Mouse (Mus musculus): ENCODE results near the gene Fam155a. TPM values are rescaled to one million over a fixed set of nuclear protein-coding genes. Genes with fewer than 3 reads are reported as not detected.

Fam155a gene
- polyA plus RNA-seq, 1 experiment, result 0.37 TPM

GRCm38 (mm10) chr8:9238974-9239373, 532.0 kb downstream of the Fam155a start:
- Histone ChIP-seq H3K4me1 (ENCODE audit: control insufficient read depth, insufficient read depth, insufficient read length, low read length) (no peaks in the 10 kb centered on the region), H3K27ac (ENCODE audit: insufficient read depth, low read depth, low read length) (no peak overlapping the region), H3K4me3 (ENCODE audit: low read depth, low read length) (no peak overlapping the region), H3K36me3 (ENCODE audit: control insufficient read depth, insufficient read depth, low read length) (no peaks in the 10 kb centered on the region), H3K27me3 (ENCODE audit: control insufficient read depth, insufficient read depth, low read length) (no peaks in the 10 kb centered on the region)
- no peak for TF ChIP-seq POLR2A (IDR thresholded peaks at IDR 0.05; ENCODE audit: low read depth, low read length)
- no peak for TF ChIP-seq CTCF (IDR thresholded peaks at IDR 0.05; ENCODE audit: extremely low read depth, insufficient read length, insufficient replicate concordance, low read depth, low read length)
- 62% methylated on average over 9 of the region's 9 CpGs for WGBS

GRCm38 (mm10) chr8:9233326-9233919, 537.5 kb downstream of the Fam155a start:
- 4% methylated on average over 12 of the region's 12 CpGs for WGBS
- no peak overlapping the region for H3K4me3 ChIP-seq (ENCODE audit: low read depth, low read length)
- no peaks in the 10 kb centered on the region for H3K36me3 ChIP-seq (ENCODE audit: control insufficient read depth, insufficient read depth, low read length)
- no peak overlapping the region for H3K27ac ChIP-seq (ENCODE audit: insufficient read depth, low read depth, low read length)
- TF ChIP-seq CTCF (IDR thresholded peaks at IDR 0.05; ENCODE audit: extremely low read depth, insufficient read length, insufficient replicate concordance, low read depth, low read length) (peak; percentile 87; the same call in 1 of the 2 replicates), POLR2A (IDR thresholded peaks at IDR 0.05; ENCODE audit: low read depth, low read length) (no peak)
- no peaks in the 10 kb centered on the region for H3K27me3 ChIP-seq (ENCODE audit: control insufficient read depth, insufficient read depth, low read length)
- no peaks in the 10 kb centered on the region for H3K4me1 ChIP-seq (ENCODE audit: control insufficient read depth, insufficient read depth, insufficient read length, low read length)

GRCm38 (mm10) chr8:9227779-9228464, 543.0 kb downstream of the Fam155a start:
- WGBS, result 35% methylated on average over 19 of the region's 19 CpGs

GRCm38 (mm10) chr8:9226767-9227166, 544.2 kb downstream of the Fam155a start:
- Histone ChIP-seq H3K36me3 (ENCODE audit: control insufficient read depth, insufficient read depth, low read length) (no peaks in the 10 kb centered on the region), H3K27me3 (ENCODE audit: control insufficient read depth, insufficient read depth, low read length) (no peaks in the 10 kb centered on the region), H3K27ac (ENCODE audit: insufficient read depth, low read depth, low read length) (no peak overlapping the region), H3K4me1 (ENCODE audit: control insufficient read depth, insufficient read depth, insufficient read length, low read length) (no peaks in the 10 kb centered on the region), H3K4me3 (ENCODE audit: low read depth, low read length) (no peak overlapping the region)
- 81% methylated on average over 7 of the region's 7 CpGs for WGBS
- no peak for TF ChIP-seq POLR2A (IDR thresholded peaks at IDR 0.05; ENCODE audit: low read depth, low read length)
- no peak for TF ChIP-seq CTCF (IDR thresholded peaks at IDR 0.05; ENCODE audit: extremely low read depth, insufficient read length, insufficient replicate concordance, low read depth, low read length)

More at GRCm38 (mm10) chr8:9227779-9228464, 543.0 kb downstream of the Fam155a start:
- Histone ChIP-seq H3K27ac (ENCODE audit: insufficient read depth, low read depth, low read length) (no peak overlapping the region), H3K4me1 (ENCODE audit: control insufficient read depth, insufficient read depth, insufficient read length, low read length) (no peaks in the 10 kb centered on the region), H3K36me3 (ENCODE audit: control insufficient read depth, insufficient read depth, low read length) (no peaks in the 10 kb centered on the region), H3K4me3 (ENCODE audit: low read depth, low read length) (no peak overlapping the region), H3K27me3 (ENCODE audit: control insufficient read depth, insufficient read depth, low read length) (no peaks in the 10 kb centered on the region)
- peak; percentile 78; the same call in 1 of the 2 replicates for TF ChIP-seq CTCF (IDR thresholded peaks at IDR 0.05; ENCODE audit: extremely low read depth, insufficient read length, insufficient replicate concordance, low read depth, low read length)
- TF ChIP-seq POLR2A (IDR thresholded peaks at IDR 0.05; ENCODE audit: low read depth, low read length), result no peak

- H3K4me1 ChIP-seq (ENCODE audit: control insufficient read depth, insufficient read depth, insufficient read length, low read length), result no peaks in the 10 kb centered on the region
- H3K27me3 ChIP-seq (ENCODE audit: control insufficient read depth, insufficient read depth, low read length), result no peaks in the 10 kb centered on the region
- WGBS, result 40% methylated on average over 4 of the region's 4 CpGs
- H3K36me3 ChIP-seq (ENCODE audit: control insufficient read depth, insufficient read depth, low read length), result no peaks in the 10 kb centered on the region
- H3K4me3 ChIP-seq (ENCODE audit: low read depth, low read length), result no peak overlapping the region
- H3K27ac ChIP-seq (ENCODE audit: insufficient read depth, low read depth, low read length), result no peak overlapping the region
- no peak for TF ChIP-seq POLR2A (IDR thresholded peaks at IDR 0.05; ENCODE audit: low read depth, low read length)
- no peak for TF ChIP-seq CTCF (IDR thresholded peaks at IDR 0.05; ENCODE audit: extremely low read depth, insufficient read length, insufficient replicate concordance, low read depth, low read length)
Observed at GRCm38 (mm10) chr8:9211751-9212150, 559.2 kb downstream of the Fam155a start.

GRCm38 (mm10) chr8:9207505-9208051, 563.4 kb downstream of the Fam155a start:
- H3K27me3 ChIP-seq (ENCODE audit: control insufficient read depth, insufficient read depth, low read length), result no peaks in the 10 kb centered on the region
- no peaks in the 10 kb centered on the region for H3K4me1 ChIP-seq (ENCODE audit: control insufficient read depth, insufficient read depth, insufficient read length, low read length)
- no peak for TF ChIP-seq POLR2A (IDR thresholded peaks at IDR 0.05; ENCODE audit: low read depth, low read length)
- no peak for TF ChIP-seq CTCF (IDR thresholded peaks at IDR 0.05; ENCODE audit: extremely low read depth, insufficient read length, insufficient replicate concordance, low read depth, low read length)
- no peak overlapping the region for H3K27ac ChIP-seq (ENCODE audit: insufficient read depth, low read depth, low read length)
- H3K36me3 ChIP-seq (ENCODE audit: control insufficient read depth, insufficient read depth, low read length), result no peaks in the 10 kb centered on the region
- no peak overlapping the region for H3K4me3 ChIP-seq (ENCODE audit: low read depth, low read length)
- WGBS, result 90% methylated on average over 31 of the region's 31 CpGs
